Mouse (Mus musculus): ENCODE results near the gene Telo2. TPM values are rescaled to one million over a fixed set of nuclear protein-coding genes. Genes with fewer than 3 reads are reported as not detected.

Telo2 gene
- 38.9 and 39.9 TPM in 2 replicates for polyA plus RNA-seq (2015; fragmentation: Nextera tagmentation; extraction: Ambion mirVana)

- H3K9me3 ChIP-seq (replicated peaks; ENCODE audit: control insufficient read depth, low read length) = no peaks in the 10 kb centered on the region
- H3K27ac ChIP-seq (ENCODE audit: low read length) = peak within 1 kb of the TSS; percentile 96
- peak within 1 kb of the TSS; percentile 68 for H3K4me2 ChIP-seq (ENCODE audit: low read depth, low read length)
- H3K27me3 ChIP-seq (ENCODE audit: control insufficient read depth, insufficient read depth, low read length) = no peaks in the 10 kb centered on the region
- peak within 1 kb of the TSS; percentile 51 for H3K4me3 ChIP-seq (replicated peaks; ENCODE audit: low read length)
- H3K36me3 ChIP-seq (ENCODE audit: control insufficient read depth, insufficient read depth, low read length) = no peaks in the 10 kb centered on the region
- 5% methylated on average over 40 of the region's 40 CpGs for WGBS
- peak within 1 kb of the TSS; percentile 69 for H3K9ac ChIP-seq (ENCODE audit: low read length)
- H3K4me1 ChIP-seq (ENCODE audit: control insufficient read depth, insufficient read depth, low read length) = peaks cover 11% of the 10 kb centered on the region
- ATAC-seq (ENCODE audit: insufficient read depth, low FRiP score) = peak; percentile 94
Measured at GRCm38 (mm10) chr17:25115664-25116432, at the start of gene Telo2. Gene Telo2 (minus strand): TSS chr17:25115967.

- Histone ChIP-seq H3K9ac (ENCODE audit: low read length) (no peak overlapping the region), H3K4me1 (ENCODE audit: control insufficient read depth, insufficient read depth, low read length) (peaks cover 5% of the 10 kb centered on the region; the same call in 1 of the 2 replicates), H3K9me3 (replicated peaks; ENCODE audit: control insufficient read depth, low read length) (no peaks in the 10 kb centered on the region), H3K36me3 (ENCODE audit: control insufficient read depth, insufficient read depth, low read length) (peaks cover 3% of the 10 kb centered on the region; the same call in 1 of the 2 replicates), H3K4me2 (ENCODE audit: low read depth, low read length) (no peak overlapping the region), H3K27ac (ENCODE audit: low read length) (no peak overlapping the region), H3K4me3 (replicated peaks; ENCODE audit: low read length) (no peak overlapping the region), H3K27me3 (ENCODE audit: control insufficient read depth, insufficient read depth, low read length) (no peaks in the 10 kb centered on the region)
- 80% methylated on average over 3 of the region's 3 CpGs for WGBS
- ATAC-seq (ENCODE audit: insufficient read depth, low FRiP score) = no peak
Measured at GRCm38 (mm10) chr17:25164770-25165169, 49.0 kb upstream of the Telo2 start.

GRCm38 (mm10) chr17:25163387-25163786 is 47.6 kb upstream of the Telo2 start:
- 0 out of 2 replicates have a peak overlapping the region, but pooled peaks have one; percentile 1 for H3K27ac ChIP-seq (ENCODE audit: low read length)
- H3K9me3 ChIP-seq (replicated peaks; ENCODE audit: control insufficient read depth, low read length) = no peaks in the 10 kb centered on the region
- no peak overlapping the region; the same call in 1 of the 2 replicates for H3K9ac ChIP-seq (ENCODE audit: low read length)
- H3K27me3 ChIP-seq (ENCODE audit: control insufficient read depth, insufficient read depth, low read length) = no peaks in the 10 kb centered on the region
- ATAC-seq (ENCODE audit: insufficient read depth, low FRiP score) = peak; percentile 52; the same call in 1 of the 2 replicates
- no peak overlapping the region for H3K4me2 ChIP-seq (ENCODE audit: low read depth, low read length)
- peaks cover 4% of the 10 kb centered on the region; the same call in 1 of the 2 replicates for H3K36me3 ChIP-seq (ENCODE audit: control insufficient read depth, insufficient read depth, low read length)
- peaks cover 5% of the 10 kb centered on the region; the same call in 1 of the 2 replicates for H3K4me1 ChIP-seq (ENCODE audit: control insufficient read depth, insufficient read depth, low read length)
- 65% methylated on average over 7 of the region's 7 CpGs for WGBS
- no peak overlapping the region for H3K4me3 ChIP-seq (replicated peaks; ENCODE audit: low read length)

GRCm38 (mm10) chr17:25162161-25162560 is 46.4 kb upstream of the Telo2 start, which contains the start of gene Ccdc154:
Gene Ccdc154 (plus strand): TSS chr17:25162461.
- Histone ChIP-seq H3K9ac (ENCODE audit: low read length) (no peak within 1 kb of the TSS), H3K36me3 (ENCODE audit: control insufficient read depth, insufficient read depth, low read length) (peaks cover 4% of the 10 kb centered on the region), H3K9me3 (replicated peaks; ENCODE audit: control insufficient read depth, low read length) (no peaks in the 10 kb centered on the region), H3K27me3 (ENCODE audit: control insufficient read depth, insufficient read depth, low read length) (no peaks in the 10 kb centered on the region), H3K4me1 (ENCODE audit: control insufficient read depth, insufficient read depth, low read length) (peaks cover 5% of the 10 kb centered on the region; the same call in 1 of the 2 replicates), H3K4me2 (ENCODE audit: low read depth, low read length) (no peak within 1 kb of the TSS), H3K4me3 (replicated peaks; ENCODE audit: low read length) (no peak within 1 kb of the TSS), H3K27ac (ENCODE audit: low read length) (0 out of 2 replicates have a peak within 1 kb of the TSS, but pooled peaks have one; percentile 1)
- no peak for ATAC-seq (ENCODE audit: insufficient read depth, low FRiP score)
- 95% methylated on average over 1 of the region's 1 CpGs for WGBS

- Histone ChIP-seq H3K9me3 (replicated peaks; ENCODE audit: control insufficient read depth, low read length) (no peaks in the 10 kb centered on the region), H3K27me3 (ENCODE audit: control insufficient read depth, insufficient read depth, low read length) (no peaks in the 10 kb centered on the region), H3K4me1 (ENCODE audit: control insufficient read depth, insufficient read depth, low read length) (no peaks in the 10 kb centered on the region), H3K4me2 (ENCODE audit: low read depth, low read length) (no peak overlapping the region), H3K36me3 (ENCODE audit: control insufficient read depth, insufficient read depth, low read length) (no peaks in the 10 kb centered on the region), H3K27ac (ENCODE audit: low read length) (no peak overlapping the region), H3K9ac (ENCODE audit: low read length) (no peak overlapping the region), H3K4me3 (replicated peaks; ENCODE audit: low read length) (no peak overlapping the region)
- ATAC-seq (ENCODE audit: insufficient read depth, low FRiP score) = no peak
- WGBS = 62% methylated on average over 4 of the region's 4 CpGs
Measured at GRCm38 (mm10) chr17:25139960-25140359, 24.2 kb upstream of the Telo2 start.

GRCm38 (mm10) chr17:25138803-25139202 is 23.0 kb upstream of the Telo2 start:
- ATAC-seq (ENCODE audit: insufficient read depth, low FRiP score) = no peak
- peaks cover 7% of the 10 kb centered on the region for H3K4me1 ChIP-seq (ENCODE audit: control insufficient read depth, insufficient read depth, low read length)
- H3K27ac ChIP-seq (ENCODE audit: low read length) = no peak overlapping the region
- H3K27me3 ChIP-seq (ENCODE audit: control insufficient read depth, insufficient read depth, low read length) = no peaks in the 10 kb centered on the region
- no peaks in the 10 kb centered on the region for H3K9me3 ChIP-seq (replicated peaks; ENCODE audit: control insufficient read depth, low read length)
- 83% methylated on average over 1 of the region's 1 CpGs for WGBS
- no peak overlapping the region for H3K4me2 ChIP-seq (ENCODE audit: low read depth, low read length)
- no peak overlapping the region for H3K9ac ChIP-seq (ENCODE audit: low read length)
- H3K4me3 ChIP-seq (replicated peaks; ENCODE audit: low read length) = no peak overlapping the region
- H3K36me3 ChIP-seq (ENCODE audit: control insufficient read depth, insufficient read depth, low read length) = no peaks in the 10 kb centered on the region

- Histone ChIP-seq H3K4me1 (ENCODE audit: control insufficient read depth, insufficient read depth, low read length) (peaks cover 8% of the 10 kb centered on the region), H3K36me3 (ENCODE audit: control insufficient read depth, insufficient read depth, low read length) (no peaks in the 10 kb centered on the region), H3K9me3 (replicated peaks; ENCODE audit: control insufficient read depth, low read length) (no peaks in the 10 kb centered on the region), H3K27ac (ENCODE audit: low read length) (no peak overlapping the region), H3K4me2 (ENCODE audit: low read depth, low read length) (no peak overlapping the region), H3K4me3 (replicated peaks; ENCODE audit: low read length) (no peak overlapping the region), H3K9ac (ENCODE audit: low read length) (no peak overlapping the region), H3K27me3 (ENCODE audit: control insufficient read depth, insufficient read depth, low read length) (no peaks in the 10 kb centered on the region)
- ATAC-seq (ENCODE audit: insufficient read depth, low FRiP score) = no peak
- 84% methylated on average over 6 of the region's 6 CpGs for WGBS
Measured at GRCm38 (mm10) chr17:25135622-25136021, 19.9 kb upstream of the Telo2 start.

- Histone ChIP-seq H3K36me3 (ENCODE audit: control insufficient read depth, insufficient read depth, low read length) (no peaks in the 10 kb centered on the region), H3K9ac (ENCODE audit: low read length) (peak within 1 kb of the TSS; percentile 82), H3K27ac (ENCODE audit: low read length) (no peak within 1 kb of the TSS), H3K4me3 (replicated peaks; ENCODE audit: low read length) (peak within 1 kb of the TSS; percentile 81), H3K4me2 (ENCODE audit: low read depth, low read length) (peak within 1 kb of the TSS; percentile 79), H3K9me3 (replicated peaks; ENCODE audit: control insufficient read depth, low read length) (no peaks in the 10 kb centered on the region), H3K4me1 (ENCODE audit: control insufficient read depth, insufficient read depth, low read length) (peaks cover 8% of the 10 kb centered on the region), H3K27me3 (ENCODE audit: control insufficient read depth, insufficient read depth, low read length) (no peaks in the 10 kb centered on the region)
- ATAC-seq (ENCODE audit: insufficient read depth, low FRiP score) = peak; percentile 96
- under 1% methylated on average over 40 of the region's 40 CpGs for WGBS
Measured at GRCm38 (mm10) chr17:25133275-25133698, 17.5 kb upstream of the Telo2 start, which contains the start of gene Clcn7. Gene Clcn7 (plus strand): TSS chr17:25133391.

- H3K4me1 ChIP-seq (ENCODE audit: control insufficient read depth, insufficient read depth, low read length) = peaks cover 8% of the 10 kb centered on the region
- 81% methylated on average over 1 of the region's 1 CpGs for WGBS
- no peak overlapping the region for H3K27ac ChIP-seq (ENCODE audit: low read length)
- no peaks in the 10 kb centered on the region for H3K36me3 ChIP-seq (ENCODE audit: control insufficient read depth, insufficient read depth, low read length)
- no peaks in the 10 kb centered on the region for H3K27me3 ChIP-seq (ENCODE audit: control insufficient read depth, insufficient read depth, low read length)
- H3K4me3 ChIP-seq (replicated peaks; ENCODE audit: low read length) = no peak overlapping the region
- ATAC-seq (ENCODE audit: insufficient read depth, low FRiP score) = no peak
- H3K4me2 ChIP-seq (ENCODE audit: low read depth, low read length) = no peak overlapping the region
- no peaks in the 10 kb centered on the region for H3K9me3 ChIP-seq (replicated peaks; ENCODE audit: control insufficient read depth, low read length)
- H3K9ac ChIP-seq (ENCODE audit: low read length) = no peak overlapping the region
Measured at GRCm38 (mm10) chr17:25130060-25130459, 14.3 kb upstream of the Telo2 start.

Data from stomach, embryonic 16.5 days (tissue).